Mouse (Mus musculus) embryonic facial prominence, embryonic 12.5 days (tissue): ENCODE results near the gene Hist4h4. TPM values are rescaled to one million over a fixed set of nuclear protein-coding genes. Genes with fewer than 3 reads are reported as not detected.

Source experiments
- ATAC-seq: fragments of 200-750 bp; cut with Nextera tagmentation; 2 replicates; pipeline ENCODE4 v1.8.0; 2017; ENCODE audit not compliant: insufficient number of reproducible peaks, insufficient read depth, low FRiP score, low TSS enrichment
- H3K27ac ChIP-seq: fragments of 300-500 bp; sonication (generic); 2 replicates; pipeline ENCODE4 v1.5.1; 2016; ENCODE audit warnings: mild to moderate bottlenecking
- H3K27me3 ChIP-seq: fragments of 300-500 bp; sonication (generic); 2 replicates; pipeline ENCODE4 v1.6.1; 2016; ENCODE audit warnings: mild to moderate bottlenecking, moderate library complexity
- H3K36me3 ChIP-seq: fragments of 300-500 bp; sonication (generic); 2 replicates; pipeline ENCODE4 v1.6.1; 2016; ENCODE audit warnings: mild to moderate bottlenecking
- H3K4me1 ChIP-seq: fragments of 300-500 bp; sonication (generic); 2 replicates; pipeline ENCODE4 v1.6.1; 2016
- H3K4me2 ChIP-seq: fragments of 300-500 bp; sonication (generic); replicated peaks from 2 replicates; pipeline ENCODE4 v1.6.1; 2016; ENCODE audit warnings: mild to moderate bottlenecking, moderate library complexity
- H3K4me3 ChIP-seq: fragments of 300-500 bp; sonication (generic); 2 replicates; pipeline ENCODE4 v1.5.1; 2016; ENCODE audit warnings: mild to moderate bottlenecking
- H3K9ac ChIP-seq: fragments of 300-500 bp; sonication (generic); 2 replicates; pipeline ENCODE4 v1.6.1; 2016; ENCODE audit warnings: mild to moderate bottlenecking, moderate library complexity
- H3K9me3 ChIP-seq: fragments of 300-500 bp; sonication (generic); 2 replicates; pipeline ENCODE4 v1.6.1; 2016; ENCODE audit warnings: mild to moderate bottlenecking, moderate library complexity
- WGBS: fragments of 180-500 bp; shearing (Covaris S2); methylation state at CpG from one replicate; pipeline ENCODE4 v1.1.7; 2016; 5-methylcytosine and 5-hydroxymethylcytosine counted together
- polyA plus RNA-seq: library from polyadenylated mRNA; unstranded; fragments of >200 nt; fragmentation: Nextera tagmentation; extraction: Ambion mirVana; gene quantifications from 2 replicates; pipeline ENCODE4 v1.2.1, GENCODE M21; 2016

Gene Hist4h4
- polyA plus RNA-seq = 0.65 and 0.88 TPM in 2 replicates

DNA sequence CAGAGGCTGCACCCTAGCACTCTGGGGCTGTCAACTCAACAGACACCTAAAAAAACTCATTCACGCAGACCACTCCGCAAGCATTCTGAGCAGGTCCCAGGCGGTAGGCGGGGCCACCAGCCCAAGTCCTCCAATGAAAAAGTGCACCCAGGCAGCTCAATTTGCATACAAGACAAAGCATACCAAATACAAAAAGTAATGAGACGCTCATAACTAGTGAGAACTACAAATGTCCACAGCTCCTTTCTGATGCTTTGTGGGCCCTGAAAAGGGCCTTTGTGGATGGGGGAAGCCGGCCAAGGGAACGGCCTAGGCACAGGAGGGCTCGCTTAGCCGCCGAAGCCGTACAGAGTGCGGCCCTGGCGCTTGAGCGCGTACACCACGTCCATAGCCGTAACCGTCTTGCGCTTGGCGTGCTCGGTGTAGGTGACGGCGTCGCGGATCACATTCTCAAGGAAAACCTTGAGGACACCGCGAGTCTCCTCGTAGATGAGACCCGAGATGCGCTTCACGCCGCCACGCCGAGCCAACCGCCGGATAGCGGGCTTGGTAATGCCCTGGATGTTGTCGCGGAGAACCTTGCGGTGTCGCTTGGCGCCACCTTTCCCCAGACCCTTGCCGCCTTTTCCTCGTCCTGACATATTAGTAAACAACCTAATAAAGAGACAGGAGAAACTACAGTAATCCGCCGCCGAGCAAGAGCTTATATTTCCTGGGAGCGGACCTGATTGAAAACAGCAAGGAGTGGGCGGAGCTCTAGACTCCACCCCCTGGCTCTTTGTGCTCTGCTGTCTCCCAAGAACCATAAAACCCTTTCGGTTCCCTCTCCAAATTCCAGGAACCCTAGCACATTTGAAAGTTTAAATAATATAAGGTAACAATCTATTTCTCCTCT lies at the start of gene Hist4h4:
Gene Hist4h4, minus strand, starts transcription at position 677 of the 895 bp plus-strand sequence.
- H3K27me3 ChIP-seq = no peaks in the 10 kb centered on the region
- H3K9ac ChIP-seq = peak within 1 kb of the TSS; percentile 92
- H3K9me3 ChIP-seq = no peaks in the 10 kb centered on the region
- peak; percentile 69 for ATAC-seq
- H3K4me3 ChIP-seq = peak within 1 kb of the TSS; percentile 66
- H3K4me1 ChIP-seq = 0 out of 2 replicates have a peak, but pooled peaks cover 13% of the 10 kb centered on the region
- peak within 1 kb of the TSS; percentile 79 for H3K4me2 ChIP-seq
- under 1% methylated on average over 50 of the region's 50 CpGs for WGBS
- H3K27ac ChIP-seq = peak within 1 kb of the TSS; percentile 100
- no peaks in the 10 kb centered on the region for H3K36me3 ChIP-seq

DNA sequence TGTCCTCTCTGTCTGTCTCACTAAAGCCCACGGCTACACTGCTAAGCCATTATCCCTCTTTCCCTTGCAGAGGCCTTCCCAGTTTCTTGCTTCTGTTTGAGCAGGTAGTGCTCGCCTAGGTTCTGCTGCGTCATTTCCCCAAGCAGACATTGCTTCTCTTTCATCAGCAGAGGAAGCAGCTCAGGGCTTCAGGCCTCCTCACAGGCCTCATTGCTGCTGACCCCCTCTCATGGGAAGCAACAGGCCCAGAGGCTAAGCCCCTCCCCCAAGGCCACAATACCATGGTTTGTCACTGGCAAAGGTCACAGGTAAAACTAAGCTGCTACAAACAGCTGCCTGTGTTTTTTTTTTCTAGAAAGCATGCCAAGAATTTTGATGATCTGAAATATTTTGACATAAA lies 48.5 kb upstream of the Hist4h4 start:
- Histone ChIP-seq H3K4me3 (no peak overlapping the region), H3K4me1 (peaks cover 22% of the 10 kb centered on the region), H3K36me3 (no peaks in the 10 kb centered on the region), H3K4me2 (no peak overlapping the region), H3K27me3 (no peaks in the 10 kb centered on the region), H3K9me3 (no peaks in the 10 kb centered on the region), H3K9ac (no peak overlapping the region), H3K27ac (peak overlapping the region; percentile 64)
- 27% methylated on average over 3 of the region's 3 CpGs for WGBS
- no peak for ATAC-seq

DNA sequence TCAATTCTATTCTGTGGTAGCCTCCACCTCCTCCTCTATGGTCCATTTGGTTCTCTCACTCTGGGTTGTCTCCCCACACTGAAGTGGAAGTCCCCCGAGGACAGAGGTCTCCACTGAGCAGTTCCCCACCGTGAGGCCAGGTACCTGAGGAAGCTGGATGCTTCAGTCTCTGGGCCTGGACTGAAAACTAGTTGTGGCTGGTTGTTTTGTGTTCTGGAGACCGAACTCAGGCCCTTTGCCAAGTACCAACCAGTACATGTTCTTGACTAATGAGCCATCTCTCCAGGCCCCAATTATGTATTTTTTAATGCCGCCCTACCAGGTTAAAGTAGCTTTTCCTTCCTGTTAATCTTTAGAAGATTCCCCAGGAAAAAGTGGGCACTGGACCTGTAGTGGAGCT lies 48.1 kb upstream of the Hist4h4 start:
- Histone ChIP-seq H3K27me3 (no peaks in the 10 kb centered on the region), H3K9ac (no peak overlapping the region), H3K4me2 (no peak overlapping the region), H3K27ac (peak overlapping the region; percentile 64), H3K36me3 (no peaks in the 10 kb centered on the region), H3K4me1 (peaks cover 18% of the 10 kb centered on the region), H3K9me3 (no peaks in the 10 kb centered on the region), H3K4me3 (no peak overlapping the region)
- 69% methylated on average over 4 of the region's 4 CpGs for WGBS
- no peak for ATAC-seq

- no peak overlapping the region for H3K9ac ChIP-seq
- no peak overlapping the region for H3K4me3 ChIP-seq
- no peak overlapping the region for H3K4me2 ChIP-seq
- peaks cover 8% of the 10 kb centered on the region for H3K4me1 ChIP-seq
- H3K27me3 ChIP-seq = no peaks in the 10 kb centered on the region
- 67% methylated on average over 6 of the region's 6 CpGs for WGBS
- H3K27ac ChIP-seq = no peak overlapping the region
- no peak for ATAC-seq
- no peaks in the 10 kb centered on the region for H3K9me3 ChIP-seq
- H3K36me3 ChIP-seq = no peaks in the 10 kb centered on the region
Measured at GRCm38 (mm10) chr6:136850267-136850666, 46.1 kb upstream of the Hist4h4 start.

DNA sequence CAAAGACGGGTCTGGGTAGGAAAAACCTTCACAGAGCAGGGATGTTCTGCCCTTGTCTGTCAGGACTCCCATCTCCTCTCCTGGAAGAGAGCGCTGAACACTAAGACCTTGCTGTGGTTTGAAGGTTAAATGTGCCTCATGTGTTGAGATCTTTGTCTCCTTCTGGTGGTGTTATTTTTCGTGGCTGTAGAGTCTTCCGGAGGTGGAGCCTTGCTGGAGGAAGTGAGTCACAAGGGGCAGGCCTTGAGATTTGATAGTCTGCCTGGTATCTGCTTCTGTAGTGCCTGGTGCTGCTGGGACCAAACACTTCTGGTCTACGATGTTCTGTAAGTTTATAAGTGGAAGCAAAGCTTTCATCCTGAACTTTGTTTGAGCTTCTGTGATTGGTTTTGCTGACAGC lies 44.8 kb upstream of the Hist4h4 start:
- WGBS = 83% methylated on average over 5 of the region's 5 CpGs
- Histone ChIP-seq H3K36me3 (no peaks in the 10 kb centered on the region), H3K9ac (no peak overlapping the region), H3K4me3 (no peak overlapping the region), H3K27ac (no peak overlapping the region), H3K4me1 (peaks cover 8% of the 10 kb centered on the region), H3K9me3 (no peaks in the 10 kb centered on the region), H3K27me3 (no peaks in the 10 kb centered on the region), H3K4me2 (no peak overlapping the region)
- ATAC-seq = no peak

DNA sequence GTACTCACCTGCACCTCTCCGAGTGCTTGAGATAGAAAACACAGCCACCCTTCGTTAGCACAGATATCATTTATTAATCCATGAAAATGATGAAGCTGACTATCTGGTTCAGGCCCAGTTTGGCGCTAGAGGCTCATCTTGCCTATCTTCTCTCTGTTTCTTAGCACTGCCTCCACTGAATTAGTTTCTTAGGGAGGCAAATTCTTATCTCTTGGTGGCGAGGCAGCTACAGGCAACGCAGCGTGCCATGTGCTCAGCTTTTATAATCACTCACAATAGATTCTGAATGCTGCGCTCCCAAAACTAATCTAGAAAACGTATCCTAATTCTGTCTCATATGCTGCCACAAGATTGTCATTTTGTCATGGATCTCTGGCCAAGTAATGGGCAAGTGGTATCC lies 44.2 kb upstream of the Hist4h4 start:
- no peak overlapping the region for H3K9ac ChIP-seq
- ATAC-seq = no peak
- no peaks in the 10 kb centered on the region for H3K36me3 ChIP-seq
- H3K27me3 ChIP-seq = no peaks in the 10 kb centered on the region
- WGBS = 89% methylated on average over 8 of the region's 8 CpGs
- peaks cover 8% of the 10 kb centered on the region for H3K4me1 ChIP-seq
- no peaks in the 10 kb centered on the region for H3K9me3 ChIP-seq
- H3K4me2 ChIP-seq = no peak overlapping the region
- no peak overlapping the region for H3K27ac ChIP-seq
- H3K4me3 ChIP-seq = no peak overlapping the region

GRCm38 (mm10) chr6:136847790-136848189 lies 43.6 kb upstream of the Hist4h4 start:
- Histone ChIP-seq H3K4me3 (no peak overlapping the region), H3K36me3 (no peaks in the 10 kb centered on the region), H3K27ac (no peak overlapping the region), H3K4me1 (peaks cover 4% of the 10 kb centered on the region), H3K9ac (no peak overlapping the region), H3K9me3 (no peaks in the 10 kb centered on the region), H3K27me3 (no peaks in the 10 kb centered on the region), H3K4me2 (no peak overlapping the region)
- 39% methylated on average over 2 of the region's 2 CpGs for WGBS
- ATAC-seq = no peak

- Histone ChIP-seq H3K4me2 (no peak overlapping the region), H3K9ac (no peak overlapping the region), H3K4me1 (no peaks in the 10 kb centered on the region), H3K27me3 (no peaks in the 10 kb centered on the region), H3K4me3 (no peak overlapping the region), H3K9me3 (no peaks in the 10 kb centered on the region), H3K27ac (no peak overlapping the region), H3K36me3 (no peaks in the 10 kb centered on the region)
- 97% methylated on average over 3 of the region's 3 CpGs for WGBS
- ATAC-seq = no peak
Measured at GRCm38 (mm10) chr6:136847267-136847666, 43.1 kb upstream of the Hist4h4 start.

DNA sequence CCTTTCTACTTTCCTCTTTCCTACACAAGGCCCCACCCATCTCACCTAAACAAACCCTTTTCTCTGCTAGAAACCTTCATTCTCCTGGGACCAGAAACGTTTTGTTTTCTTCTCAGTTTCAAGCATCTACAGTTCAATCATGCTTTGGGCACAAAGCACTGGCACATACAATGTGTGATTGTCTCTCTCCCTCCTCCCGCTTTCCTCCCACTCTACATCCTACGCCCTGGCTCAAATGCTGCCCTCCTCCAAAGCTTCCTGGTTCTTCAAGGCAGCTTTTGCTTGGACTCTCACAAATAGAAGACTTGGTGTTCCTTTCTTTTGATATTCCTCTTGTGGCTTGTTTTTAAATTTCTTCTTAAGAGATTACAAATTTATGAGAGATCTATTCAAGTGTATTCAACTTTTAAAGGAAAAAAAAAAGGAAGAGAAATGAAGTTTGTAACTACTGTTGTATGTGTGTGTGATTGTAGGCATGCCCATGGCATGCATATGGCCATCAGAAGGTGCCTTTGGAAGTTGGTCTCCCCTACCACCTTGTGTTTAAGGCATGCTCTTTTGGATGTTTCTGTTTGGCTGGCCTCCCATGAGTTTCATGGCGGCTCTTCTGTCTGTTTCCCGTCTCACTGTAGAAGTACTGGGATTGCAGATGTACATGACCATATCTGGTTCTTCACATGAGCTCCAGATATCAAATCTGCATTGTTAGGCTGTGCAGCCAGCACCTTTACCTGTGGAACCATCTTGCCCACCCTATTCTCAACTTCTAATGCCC lies 41.7 kb upstream of the Hist4h4 start:
- Histone ChIP-seq H3K27ac (no peak overlapping the region), H3K9ac (no peak overlapping the region), H3K36me3 (no peaks in the 10 kb centered on the region), H3K4me1 (no peaks in the 10 kb centered on the region), H3K27me3 (no peaks in the 10 kb centered on the region), H3K4me2 (no peak overlapping the region), H3K9me3 (no peaks in the 10 kb centered on the region), H3K4me3 (no peak overlapping the region)
- WGBS = 60% methylated on average over 5 of the region's 5 CpGs
- no peak for ATAC-seq

- no peak overlapping the region for H3K4me2 ChIP-seq
- H3K27me3 ChIP-seq = no peaks in the 10 kb centered on the region
- H3K27ac ChIP-seq = no peak overlapping the region
- WGBS = 37% methylated on average over 2 of the region's 2 CpGs
- no peak overlapping the region for H3K9ac ChIP-seq
- no peak for ATAC-seq
- no peaks in the 10 kb centered on the region for H3K9me3 ChIP-seq
- no peaks in the 10 kb centered on the region for H3K4me1 ChIP-seq
- no peak overlapping the region for H3K4me3 ChIP-seq
- H3K36me3 ChIP-seq = no peaks in the 10 kb centered on the region
Measured at GRCm38 (mm10) chr6:136844903-136845302, 40.7 kb upstream of the Hist4h4 start.

DNA sequence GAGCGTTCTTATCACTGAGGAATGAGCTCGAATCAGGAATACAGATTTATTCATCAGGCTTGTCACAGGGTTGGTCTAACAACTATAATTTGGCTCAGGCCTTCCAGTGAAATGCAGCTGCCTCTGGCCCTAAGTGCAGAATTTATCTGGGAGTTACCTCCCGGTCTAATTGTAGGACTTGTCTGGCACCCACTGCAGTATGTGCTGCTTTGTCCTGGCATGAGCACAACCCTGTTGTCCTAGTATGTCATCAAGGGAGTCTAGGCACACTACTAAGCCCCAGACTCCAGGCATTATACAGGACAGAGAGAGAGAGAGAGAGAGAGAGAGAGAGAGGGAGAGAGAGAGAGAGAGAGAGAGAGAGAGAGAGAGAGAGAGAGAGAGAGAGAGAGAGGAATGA lies 33.1 kb upstream of the Hist4h4 start:
- Histone ChIP-seq H3K36me3 (no peaks in the 10 kb centered on the region), H3K4me2 (no peak overlapping the region), H3K4me1 (no peaks in the 10 kb centered on the region), H3K27me3 (no peaks in the 10 kb centered on the region), H3K4me3 (no peak overlapping the region), H3K9me3 (no peaks in the 10 kb centered on the region), H3K9ac (no peak overlapping the region), H3K27ac (no peak overlapping the region)
- 77% methylated on average over 3 of the region's 3 CpGs for WGBS
- ATAC-seq = no peak

DNA sequence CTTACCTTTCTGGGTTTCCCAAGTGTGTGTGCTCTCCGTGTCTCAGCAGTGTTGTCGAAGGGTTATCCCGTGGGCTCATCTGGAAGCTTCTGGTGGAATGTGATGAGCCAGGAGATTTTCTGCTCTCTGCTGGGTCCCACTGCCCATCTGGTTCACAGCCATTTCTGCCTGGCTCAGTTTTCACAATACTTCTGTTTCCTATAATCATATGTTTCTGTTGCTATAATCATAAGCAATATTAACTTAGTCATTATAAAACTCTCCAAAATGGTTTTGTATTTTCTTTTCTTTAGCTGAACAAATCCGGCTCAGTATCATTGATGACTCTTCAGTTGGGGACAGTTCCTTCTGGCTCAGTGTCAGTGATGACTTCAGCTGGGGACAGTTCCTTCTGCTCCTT lies 31.1 kb upstream of the Hist4h4 start, which contains the start of gene Smco3:
Gene Smco3, minus strand, starts transcription at position 101 of the 400 bp plus-strand sequence.
- WGBS = 43% methylated on average over 4 of the region's 4 CpGs
- no peak within 1 kb of the TSS for H3K4me3 ChIP-seq

More for the DNA sequence above, 31.1 kb upstream of the Hist4h4 start, which contains the start of gene Smco3:
- Histone ChIP-seq H3K27me3 (no peaks in the 10 kb centered on the region), H3K4me2 (no peak within 1 kb of the TSS), H3K4me1 (no peaks in the 10 kb centered on the region), H3K36me3 (no peaks in the 10 kb centered on the region), H3K27ac (no peak within 1 kb of the TSS), H3K9ac (no peak within 1 kb of the TSS), H3K9me3 (no peaks in the 10 kb centered on the region)
- ATAC-seq = no peak
